Mouse (Mus musculus): ENCODE results near the gene Cend1.

- TF ChIP-seq CTCF (conservative IDR thresholded peaks at IDR 0.05; ENCODE audit: insufficient read depth, insufficient read length, low read depth, low read length) = no peak
- no peak for TF ChIP-seq POLR2A (IDR thresholded peaks at IDR 0.05; ENCODE audit: low read depth, low read length)
These were observed 590 bp downstream of the Cend1 start for GRCm38 (mm10) chr7:141428701-141429100.

Data from kidney, adult 2 months (tissue).